Mouse (Mus musculus): Measurements from ENCODE around the gene Noto.

Gene Noto

GRCm38 (mm10) chr6:85472542-85472941, 48.9 kb downstream of the Noto start:
- DNase-seq (ENCODE audit: extremely low spot score, low read depth, low spot score) = no peak

GRCm38 (mm10) chr6:85475581-85475980, 51.9 kb downstream of the Noto start:
- no peak for DNase-seq (ENCODE audit: extremely low spot score, low read depth, low spot score)

DNA sequence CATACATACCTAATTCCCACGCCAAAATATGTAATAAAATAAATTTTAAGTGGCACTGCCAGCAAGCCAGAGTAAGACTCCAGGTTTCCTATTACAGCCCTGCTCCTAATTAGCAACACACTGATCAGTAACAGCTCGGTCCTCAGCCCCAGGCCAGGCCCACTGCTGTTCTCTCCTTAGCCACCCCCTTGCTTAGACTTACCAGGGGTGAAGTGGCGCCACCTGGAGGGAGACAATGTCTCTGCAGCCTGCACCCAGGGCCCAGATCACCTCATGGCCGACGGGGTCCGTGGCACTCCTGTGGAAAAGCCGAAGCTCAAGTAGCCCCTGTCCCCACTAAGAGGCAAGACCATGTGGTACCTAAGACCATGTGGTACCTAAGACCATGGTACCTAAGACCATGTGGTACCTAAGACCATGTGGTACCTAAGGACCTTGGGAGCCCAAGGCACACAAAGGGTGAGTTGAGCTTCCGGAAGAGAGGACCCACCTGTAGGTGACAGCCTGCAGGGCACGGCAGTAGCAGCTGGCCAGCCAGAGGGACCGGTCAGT, 53.8 kb downstream of the Noto start:
- DNase-seq (ENCODE audit: extremely low spot score, low read depth, low spot score) = no peak

GRCm38 (mm10) chr6:85478416-85478815, 54.7 kb downstream of the Noto start:
- DNase-seq (ENCODE audit: extremely low spot score, low read depth, low spot score) = no peak
